ENCODE assay signal across 40 mouse cellular contexts in the genomic region with DNA sequence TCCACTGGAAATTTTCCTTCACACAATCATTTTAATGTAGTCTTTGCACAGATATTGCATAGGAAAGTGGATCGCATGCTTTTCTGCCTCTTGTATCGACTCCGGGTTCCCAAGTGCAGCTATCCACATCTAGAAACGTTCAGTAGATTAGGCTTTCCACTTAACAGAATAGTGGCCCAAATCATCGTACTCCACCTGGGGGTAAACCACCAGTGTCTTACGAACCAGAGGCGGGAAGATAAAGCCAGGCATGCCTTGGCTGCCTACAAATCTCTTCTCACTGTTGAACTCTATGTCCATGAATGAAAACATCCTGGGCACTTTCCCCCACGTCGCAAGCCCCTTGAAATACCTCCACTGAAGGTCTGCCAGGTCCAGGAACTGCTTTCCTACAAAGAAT. TPM values are rescaled to one million over a fixed set of nuclear protein-coding genes. Genes with fewer than 3 reads are reported as not detected.
"Had no signal": no experiment of that assay in that cellular context is flagged by ENCODE, and none has a peak within 500 bp of the region (broad histone marks: within the 10 kb centered on the region; RNA-seq: fewer than 3 reads in every experiment).

No protein-coding gene starts in this region.

- DNase-seq: gastrocnemius, postnatal 14 days; gastrocnemius, postnatal 36 days; heart, adult 11 months; heart, adult 2 months; heart, postnatal 10 days; kidney, adult 11 months; kidney, adult 2 months; kidney, adult 9 months; kidney, postnatal 14 days; kidney, postnatal 36 days; layer of hippocampus, adult 9-11 months; layer of hippocampus, postnatal 36 days; left cerebral cortex, postnatal 4 days had no signal

- H3K27ac ChIP-seq: heart, adult 2 months; hindbrain, embryonic 13.5 days; hindbrain, embryonic 15.5 days; hindbrain, postnatal 0 days; kidney, embryonic 15.5 days; kidney, postnatal 0 days; limb, embryonic 13.5 days; limb, embryonic 15.5 days; liver, embryonic 12.5 days had no signal

- H3K9ac ChIP-seq: heart, embryonic 12.5 days; heart, embryonic 15.5 days; hindbrain, embryonic 13.5 days; hindbrain, embryonic 15.5 days; kidney, embryonic 15.5 days; limb, embryonic 13.5 days; limb, embryonic 15.5 days; liver, embryonic 12.5 days had no signal

- H3K4me3 ChIP-seq: heart, adult 2 months; hindbrain, embryonic 13.5 days; hindbrain, embryonic 15.5 days; kidney, embryonic 15.5 days; limb, embryonic 13.5 days; limb, embryonic 15.5 days; liver, embryonic 12.5 days had no signal

- ATAC-seq: hindbrain, postnatal 0 days; intestine, embryonic 16.5 days; liver, embryonic 12.5 days had no signal

- H3K27me3 ChIP-seq: heart, embryonic 12.5 days; heart, embryonic 15.5 days; hindbrain, embryonic 13.5 days; hindbrain, embryonic 15.5 days; kidney, embryonic 15.5 days; limb, embryonic 13.5 days; limb, embryonic 15.5 days; liver, embryonic 12.5 days had no signal

- H3K36me3 ChIP-seq: heart, embryonic 12.5 days; heart, embryonic 15.5 days; hindbrain, embryonic 13.5 days; hindbrain, embryonic 15.5 days; kidney, embryonic 15.5 days; limb, embryonic 13.5 days; limb, embryonic 15.5 days; liver, embryonic 12.5 days had no signal

- H3K4me2 ChIP-seq: hindbrain, embryonic 13.5 days; hindbrain, embryonic 15.5 days; kidney, embryonic 15.5 days; limb, embryonic 13.5 days; limb, embryonic 15.5 days; liver, embryonic 12.5 days had no signal

- H3K9me3 ChIP-seq: heart, embryonic 12.5 days; heart, embryonic 15.5 days; hindbrain, embryonic 13.5 days; hindbrain, embryonic 15.5 days; kidney, embryonic 15.5 days; limb, embryonic 13.5 days; limb, embryonic 15.5 days; liver, embryonic 12.5 days had no signal

- H3K4me1 ChIP-seq: hindbrain, embryonic 13.5 days; hindbrain, embryonic 15.5 days; kidney, embryonic 15.5 days; limb, embryonic 13.5 days; limb, embryonic 15.5 days had no signal

RNA-seq across cellular contexts. Expression of a gene that starts 4.6 kb away (rescaled TPM):
- total RNA-seq: gastrocnemius, adult 18-20 months; gastrocnemius, adult 8-10 months; gastrocnemius, postnatal 14 days; gastrocnemius, postnatal 36 days; heart, adult 2 months; heart, postnatal 10 days; heart, postnatal 25 days; hematopoietic stem cell, adult 5-6 weeks; hindbrain, postnatal 0 days; layer of hippocampus, adult 18-20 months; layer of hippocampus, adult 8-10 months; layer of hippocampus, postnatal 14 days; layer of hippocampus, postnatal 36 days; left cerebral cortex, adult 18-20 months; left cerebral cortex, adult 8-10 months; left cerebral cortex, postnatal 10 days; left cerebral cortex, postnatal 25 days; left cerebral cortex, postnatal 4 days; liver, adult 2 months had no signal
- polyA plus RNA-seq: heart, adult 2 months; heart, embryonic 12.5 days; heart, embryonic 15.5 days; hindbrain, embryonic 11.5 days; hindbrain, embryonic 13.5 days; hindbrain, embryonic 15.5 days; hindbrain, postnatal 0 days; intestine, embryonic 14.5 days; intestine, embryonic 16.5 days; kidney, adult 2 months; kidney, embryonic 15.5 days; kidney, postnatal 0 days; large intestine, adult 2 months; limb, embryonic 11.5 days; limb, embryonic 13.5 days; limb, embryonic 15.5 days; liver, adult 2 months; liver, embryonic 12.5 days had no signal

RNA-seq across cellular contexts. Expression of a gene that starts 20.8 kb away (rescaled TPM):
- total RNA-seq: gastrocnemius, adult 18-20 months; gastrocnemius, adult 8-10 months; gastrocnemius, postnatal 14 days; gastrocnemius, postnatal 36 days; heart, adult 2 months; heart, postnatal 10 days; heart, postnatal 25 days; hematopoietic stem cell, adult 5-6 weeks; hindbrain, postnatal 0 days; liver, adult 2 months had no signal
- polyA plus RNA-seq: heart, embryonic 12.5 days; hindbrain, embryonic 13.5 days; hindbrain, embryonic 15.5 days; intestine, embryonic 16.5 days; kidney, adult 2 months; kidney, embryonic 15.5 days; kidney, postnatal 0 days; large intestine, adult 2 months; limb, embryonic 11.5 days; limb, embryonic 13.5 days; limb, embryonic 15.5 days; liver, adult 2 months; liver, embryonic 12.5 days had no signal

RNA-seq across cellular contexts. Expression of a gene that starts 22.8 kb away (rescaled TPM):
- total RNA-seq: gastrocnemius, adult 18-20 months; gastrocnemius, adult 8-10 months; gastrocnemius, postnatal 14 days; gastrocnemius, postnatal 36 days; heart, adult 2 months; heart, postnatal 10 days; heart, postnatal 25 days; hematopoietic stem cell, adult 5-6 weeks; layer of hippocampus, adult 18-20 months; left cerebral cortex, postnatal 10 days; left cerebral cortex, postnatal 4 days; liver, adult 2 months had no signal
- polyA plus RNA-seq: heart, embryonic 12.5 days; heart, embryonic 15.5 days; hindbrain, embryonic 11.5 days; hindbrain, embryonic 13.5 days; hindbrain, embryonic 15.5 days; hindbrain, postnatal 0 days; intestine, embryonic 14.5 days; intestine, embryonic 16.5 days; kidney, postnatal 0 days; large intestine, adult 2 months; limb, embryonic 11.5 days; limb, embryonic 13.5 days; limb, embryonic 15.5 days; liver, adult 2 months; liver, embryonic 12.5 days had no signal

RNA-seq across cellular contexts. Expression of a gene that starts 42.2 kb away (rescaled TPM):
- total RNA-seq: gastrocnemius, adult 18-20 months; gastrocnemius, adult 8-10 months; gastrocnemius, postnatal 14 days; gastrocnemius, postnatal 36 days; heart, adult 2 months; heart, postnatal 10 days; heart, postnatal 25 days; hematopoietic stem cell, adult 5-6 weeks; hindbrain, postnatal 0 days; layer of hippocampus, adult 18-20 months; layer of hippocampus, adult 8-10 months; layer of hippocampus, postnatal 14 days; layer of hippocampus, postnatal 36 days; left cerebral cortex, adult 18-20 months; left cerebral cortex, adult 8-10 months; left cerebral cortex, postnatal 10 days; left cerebral cortex, postnatal 25 days; liver, adult 2 months had no signal
- polyA plus RNA-seq: heart, embryonic 12.5 days; heart, embryonic 15.5 days; hindbrain, embryonic 11.5 days; hindbrain, embryonic 13.5 days; hindbrain, embryonic 15.5 days; hindbrain, postnatal 0 days; intestine, embryonic 14.5 days; intestine, embryonic 16.5 days; kidney, adult 2 months; kidney, embryonic 15.5 days; kidney, postnatal 0 days; large intestine, adult 2 months; limb, embryonic 11.5 days; limb, embryonic 13.5 days; limb, embryonic 15.5 days; liver, adult 2 months; liver, embryonic 12.5 days had no signal
